Mouse (Mus musculus): ENCODE data around the gene Tap1. TPM values are rescaled to one million over a fixed set of nuclear protein-coding genes. Genes with fewer than 3 reads are reported as not detected.
"Not testable (repeated sequence)": the region's sequence is repeated elsewhere in the genome, so short reads cannot be mapped to it uniquely, and the experiment has no call there.

Tap1 gene
- total RNA-seq (2021), result 1 to 10 TPM; 2.7 to 3.3 TPM

DNA sequence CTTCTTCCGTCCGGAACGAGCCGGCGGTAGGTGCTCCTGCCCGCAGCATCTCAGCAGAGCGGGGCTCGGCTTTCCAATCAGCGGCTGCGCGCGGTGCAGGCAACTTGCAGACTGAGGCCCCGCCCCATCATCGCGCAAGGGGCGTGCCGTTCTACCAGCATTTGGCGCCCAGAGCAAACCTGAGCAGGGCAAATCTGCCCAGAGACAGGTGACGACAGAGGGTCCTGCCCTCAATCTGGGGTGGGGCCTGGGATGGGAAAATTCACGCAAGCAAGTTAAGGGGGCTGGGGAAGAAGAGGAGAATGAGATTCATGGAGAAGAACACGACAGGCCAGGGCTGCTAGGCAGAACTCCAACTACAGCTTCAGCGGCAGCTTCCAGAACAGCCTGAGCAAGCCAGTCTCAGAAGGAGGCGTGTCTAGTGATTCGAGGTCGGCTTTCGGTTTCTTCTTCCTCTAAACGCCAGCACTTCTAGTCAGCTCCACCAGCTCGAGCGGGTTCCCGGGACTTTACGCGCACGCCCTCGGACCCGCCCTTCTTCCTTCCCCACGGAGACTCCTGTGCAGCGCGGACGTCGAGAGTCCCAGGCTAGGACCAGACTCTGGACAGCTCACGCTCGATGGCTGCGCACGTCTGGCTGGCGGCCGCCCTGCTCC is at the start of gene Tap1, which contains the start of gene Psmb9:
TSS of gene Tap1 (plus strand) at position 293 of the 656 bp plus-strand sequence.
TSS of gene Psmb9 (minus strand) at position 504 of the 656 bp plus-strand sequence.
- intact Hi-C loops (cut with DNase I), result no loop called here

DNA sequence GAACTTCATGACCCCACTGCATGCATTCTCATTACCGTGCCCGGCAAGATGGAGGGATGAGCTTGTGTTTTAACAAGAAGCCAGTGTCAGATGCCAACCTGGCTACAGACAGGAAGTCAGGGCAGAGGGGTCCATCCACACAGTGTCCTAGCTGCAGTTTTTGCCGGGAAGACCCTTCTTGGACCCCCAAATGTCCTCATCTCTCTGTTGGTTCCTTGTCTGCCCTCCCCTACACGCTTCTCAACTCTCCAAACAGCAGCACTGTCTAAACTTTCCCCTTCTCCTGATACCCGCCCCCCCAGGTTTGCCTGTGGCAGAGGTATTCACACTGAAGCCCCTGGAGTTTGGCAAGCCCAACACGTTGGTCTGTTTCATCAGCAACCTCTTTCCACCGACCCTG is 49.8 kb upstream of the Tap1 start:
- intact Hi-C loops (cut with DNase I), result no loop called here
- no peak for DNase-seq (ENCODE audit: extremely low spot score in 1 of 2, low spot score in 2 of 2)

More for the DNA sequence above, at the start of gene Tap1, which contains the start of gene Psmb9:
- DNase-seq (ENCODE audit: extremely low spot score in 1 of 2, low spot score in 2 of 2), result peak; percentile 91 to 97

GRCm38 (mm10) chr17:34138655-34139054 is 48.7 kb upstream of the Tap1 start:
- intact Hi-C loops (cut with DNase I), result no loop called here
- no peak for DNase-seq (ENCODE audit: extremely low spot score in 1 of 2, low spot score in 2 of 2)

DNA sequence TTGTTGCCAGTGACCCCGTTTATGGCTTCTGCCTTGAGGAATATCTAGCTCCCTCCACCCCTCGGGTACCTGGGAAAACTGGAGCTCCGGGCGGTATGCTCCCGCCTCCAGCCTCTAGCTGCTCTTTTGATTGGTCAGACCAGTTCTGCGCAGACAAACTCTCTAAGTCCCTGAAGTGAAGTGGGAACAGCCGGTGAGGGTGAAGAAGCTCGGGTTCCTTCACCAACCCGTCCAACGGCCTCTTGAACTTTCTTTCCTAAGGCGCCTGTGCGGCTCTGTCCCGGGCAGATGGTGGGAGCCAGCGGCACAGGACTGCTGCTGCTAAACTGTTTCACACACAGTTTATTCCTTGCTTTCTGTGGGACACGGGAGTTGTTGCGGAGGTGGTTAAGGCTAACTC is 47.9 kb upstream of the Tap1 start:
- DNase-seq (ENCODE audit: extremely low spot score in 1 of 2, low spot score in 2 of 2), result no peak
- intact Hi-C loops (cut with DNase I), result no loop called here

- intact Hi-C loops (cut with DNase I), result no loop called here
- DNase-seq (ENCODE audit: extremely low spot score in 1 of 2, low spot score in 2 of 2), result no peak
Measured at GRCm38 (mm10) chr17:34140240-34140639, 47.1 kb upstream of the Tap1 start.

GRCm38 (mm10) chr17:34141448-34141847 is 45.9 kb upstream of the Tap1 start:
- intact Hi-C loops (cut with DNase I), result no loop called here
- no peak for DNase-seq (ENCODE audit: extremely low spot score in 1 of 2, low spot score in 2 of 2)

- intact Hi-C loops (cut with DNase I), result no loop called here
- DNase-seq (ENCODE audit: extremely low spot score in 1 of 2, low spot score in 2 of 2), result no peak
Measured at GRCm38 (mm10) chr17:34142456-34143010, 44.8 kb upstream of the Tap1 start.

DNA sequence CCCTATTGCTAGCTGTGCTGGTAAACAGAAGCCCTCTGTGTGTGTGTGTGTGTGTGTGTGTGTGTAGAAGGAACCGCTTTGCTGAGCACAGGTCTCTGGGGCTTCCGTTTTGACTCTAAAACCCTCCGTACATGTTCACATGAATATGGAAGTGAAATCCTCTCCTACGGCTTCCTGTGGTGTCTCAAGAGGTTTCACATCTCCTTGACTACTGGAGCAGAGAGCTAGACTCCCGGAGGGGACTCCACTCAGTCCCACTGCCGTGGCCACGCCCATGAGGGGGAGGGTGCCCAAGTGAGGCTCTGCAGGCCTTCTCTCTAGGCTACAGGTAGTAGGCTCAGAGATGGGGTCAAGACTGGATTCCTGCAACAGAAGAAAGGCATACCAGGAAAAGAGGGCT is 44.3 kb upstream of the Tap1 start, which contains the start of gene H2-DMb2:
TSS of gene H2-DMb2 (plus strand) at position 275 of the 400 bp plus-strand sequence.
- intact Hi-C loops (cut with DNase I), result no loop called here
- peak in 1 of 2 experiments; percentile 81 for DNase-seq (ENCODE audit: extremely low spot score in 1 of 2, low spot score in 2 of 2)

GRCm38 (mm10) chr17:34143461-34143860 is 43.9 kb upstream of the Tap1 start:
- DNase-seq (ENCODE audit: extremely low spot score in 1 of 2, low spot score in 2 of 2), result no peak
- intact Hi-C loops (cut with DNase I), result no loop called here

GRCm38 (mm10) chr17:34144221-34144620 is 43.1 kb upstream of the Tap1 start:
- DNase-seq (ENCODE audit: extremely low spot score in 1 of 2, low spot score in 2 of 2); intact Hi-C loops (cut with DNase I): not testable (repeated sequence)

DNA sequence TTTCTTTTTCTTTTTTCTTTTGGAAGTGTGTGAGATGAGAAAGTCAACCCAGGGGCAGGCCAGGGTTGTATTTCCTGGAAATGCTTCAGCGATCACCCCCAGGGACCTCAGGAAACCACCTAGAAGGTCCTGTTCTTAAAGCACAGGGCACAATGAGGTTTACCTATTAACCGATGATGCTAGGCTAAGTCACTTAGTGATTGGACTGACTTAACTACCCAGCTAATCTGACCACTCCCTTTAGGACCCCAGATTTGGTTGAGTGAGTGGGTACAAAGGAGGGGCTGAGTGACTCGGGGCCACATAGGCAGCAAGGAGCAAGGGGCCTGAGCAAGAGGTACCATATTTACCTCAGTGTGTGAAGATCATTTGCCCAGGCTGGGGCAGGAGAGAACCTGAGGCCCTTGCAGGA is 42.4 kb upstream of the Tap1 start:
- intact Hi-C loops (cut with DNase I), result no loop called here
- DNase-seq (ENCODE audit: extremely low spot score in 1 of 2, low spot score in 2 of 2), result no peak

DNA sequence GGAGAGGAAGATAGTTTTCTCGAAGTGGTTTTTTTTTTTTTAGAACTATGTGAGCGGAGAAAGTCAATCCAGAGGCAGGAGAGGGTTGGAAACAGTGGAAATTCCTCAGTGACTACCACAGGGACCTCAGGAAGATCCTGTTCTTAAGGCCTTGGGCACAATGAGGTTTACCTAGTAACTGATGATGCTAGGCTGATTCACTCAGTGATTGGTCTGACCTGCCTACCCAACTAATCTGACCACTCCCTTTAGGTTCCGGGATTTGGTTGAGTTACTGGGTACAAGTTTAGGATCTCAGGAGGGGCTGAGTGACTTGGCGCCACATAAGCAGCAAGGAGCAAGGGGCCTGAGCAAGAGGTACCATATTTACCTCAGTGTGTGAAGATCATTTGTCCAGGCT is 34.4 kb upstream of the Tap1 start, which contains the start of gene H2-DMb1:
TSS of gene H2-DMb1 (plus strand) at position 150 of the 400 bp plus-strand sequence.
- DNase-seq (ENCODE audit: extremely low spot score in 1 of 2, low spot score in 2 of 2), result no peak
- intact Hi-C loops (cut with DNase I), result no loop called here

GRCm38 (mm10) chr17:34155534-34155933 is 31.8 kb upstream of the Tap1 start:
- no peak for DNase-seq (ENCODE audit: extremely low spot score in 1 of 2, low spot score in 2 of 2)
- intact Hi-C loops (cut with DNase I), result no loop called here

- intact Hi-C loops (cut with DNase I), result loop anchor here (2.0 kb wide), 1 partner anchor 88 kb away; no protein-coding TSS in a partner anchor
Measured at GRCm38 (mm10) chr17:34164202-34164895, 23.0 kb upstream of the Tap1 start.

DNA sequence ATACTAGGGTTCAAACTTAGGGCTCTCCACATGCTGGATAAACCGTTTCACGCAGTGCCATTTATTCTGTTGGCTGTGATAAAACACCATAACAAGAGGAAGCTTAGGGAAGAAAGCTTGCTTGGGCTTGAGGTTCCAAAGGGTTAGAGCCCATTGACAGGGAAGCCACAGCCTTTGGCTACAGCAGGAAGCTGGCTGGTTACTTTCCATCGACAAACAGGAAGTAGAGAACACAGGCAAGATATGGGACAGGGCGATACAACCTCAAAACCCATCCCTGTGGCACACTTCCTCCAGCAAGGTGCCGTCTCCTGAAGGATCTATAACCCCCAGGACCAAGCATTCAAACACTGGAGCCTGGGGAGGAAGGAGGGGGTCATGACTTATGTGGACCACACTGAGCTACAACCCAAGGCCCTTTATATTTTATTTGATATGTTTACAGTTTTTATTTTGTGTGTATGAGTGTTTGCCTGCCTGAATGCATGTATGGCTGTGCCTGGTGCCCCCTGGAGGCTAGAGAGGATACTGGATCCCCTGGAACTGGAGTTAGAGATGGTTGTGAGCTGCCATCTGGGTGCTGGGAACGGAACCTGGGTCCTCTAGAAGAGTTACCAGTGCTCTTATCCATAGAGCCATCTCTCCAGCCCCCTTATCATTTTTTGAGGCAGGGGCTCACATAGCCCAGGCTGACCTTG is 22.2 kb upstream of the Tap1 start:
- DNase-seq (ENCODE audit: extremely low spot score in 1 of 2, low spot score in 2 of 2), result no peak
- intact Hi-C loops (cut with DNase I), result loop anchor here (2.0 to 5.0 kb wide), 2 partner anchors 63 to 88 kb away; no protein-coding TSS in a partner anchor

More at GRCm38 (mm10) chr17:34164202-34164895, 23.0 kb upstream of the Tap1 start:
- DNase-seq (ENCODE audit: extremely low spot score in 1 of 2, low spot score in 2 of 2), result peak in 1 of 2 experiments; percentile 41

- intact Hi-C loops (cut with DNase I), result loop anchor here (5.0 kb wide), 1 partner anchor 67 kb away; no protein-coding TSS in a partner anchor
- peak; percentile 38 to 52 for DNase-seq (ENCODE audit: extremely low spot score in 1 of 2, low spot score in 2 of 2)
Measured at GRCm38 (mm10) chr17:34169279-34169678, 18.1 kb upstream of the Tap1 start.

DNA sequence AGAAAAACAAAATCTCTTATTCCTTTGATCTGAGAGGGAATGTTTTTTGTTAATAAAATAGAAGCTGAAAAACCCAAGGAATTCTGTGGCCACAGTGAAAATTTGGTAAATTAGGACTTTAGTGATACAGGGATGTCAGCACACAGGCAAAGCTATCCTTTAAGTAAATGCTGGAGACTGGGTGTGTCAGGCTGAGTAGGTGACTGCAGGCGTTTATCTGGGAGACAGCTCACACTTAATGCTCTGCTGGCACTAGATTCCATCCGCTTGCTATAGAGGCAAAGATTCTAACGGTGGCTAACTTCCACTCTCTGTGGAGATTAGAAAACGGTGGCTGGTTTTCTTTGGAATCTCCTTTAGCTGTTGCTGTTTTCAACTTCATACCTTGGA is 16.9 kb upstream of the Tap1 start:
- intact Hi-C loops (cut with DNase I), result loop anchor here (5.0 kb wide), 1 partner anchor 67 kb away; the partner anchor contains the start of gene H2-Ob
- DNase-seq (ENCODE audit: extremely low spot score in 1 of 2, low spot score in 2 of 2), result no peak

DNA sequence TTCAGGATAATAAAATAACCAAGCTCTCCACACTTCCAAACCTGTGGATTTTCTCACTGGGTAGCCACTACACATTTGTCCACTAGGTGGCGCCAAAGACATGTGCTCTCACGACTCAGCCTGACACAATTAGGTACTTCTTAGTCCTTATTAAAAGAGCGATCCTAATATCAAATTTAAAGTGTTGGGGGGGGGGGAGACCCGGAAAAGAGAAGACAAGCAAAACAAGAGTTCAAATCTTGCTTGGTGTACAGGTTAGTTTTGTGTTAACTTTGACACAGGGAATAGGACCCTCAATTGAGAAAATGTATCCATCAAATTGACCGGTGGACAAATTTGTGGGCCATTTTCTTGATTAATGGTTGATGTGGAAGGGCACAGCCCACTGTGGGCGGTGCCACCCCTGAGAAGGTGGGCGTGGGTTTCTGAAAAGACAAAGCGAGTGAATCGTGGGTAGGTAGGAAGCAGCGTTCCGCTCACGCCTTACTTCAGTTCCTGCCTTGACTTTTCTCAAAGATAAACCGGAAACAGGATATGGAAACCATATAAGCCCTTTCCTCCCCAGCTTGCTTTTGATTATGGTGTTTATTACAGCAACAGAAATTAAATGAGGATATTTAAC is 16.4 kb upstream of the Tap1 start:
- intact Hi-C loops (cut with DNase I), result loop anchor here (5.0 kb wide), 1 partner anchor 66 kb away; the partner anchor contains the start of gene H2-Ob

More for the DNA sequence above, 16.4 kb upstream of the Tap1 start:
- DNase-seq (ENCODE audit: extremely low spot score in 1 of 2, low spot score in 2 of 2), result peak; percentile 68 to 71
